Mouse (Mus musculus): Measurements from ENCODE around the gene Irx6.

Gene Irx6

DNA sequence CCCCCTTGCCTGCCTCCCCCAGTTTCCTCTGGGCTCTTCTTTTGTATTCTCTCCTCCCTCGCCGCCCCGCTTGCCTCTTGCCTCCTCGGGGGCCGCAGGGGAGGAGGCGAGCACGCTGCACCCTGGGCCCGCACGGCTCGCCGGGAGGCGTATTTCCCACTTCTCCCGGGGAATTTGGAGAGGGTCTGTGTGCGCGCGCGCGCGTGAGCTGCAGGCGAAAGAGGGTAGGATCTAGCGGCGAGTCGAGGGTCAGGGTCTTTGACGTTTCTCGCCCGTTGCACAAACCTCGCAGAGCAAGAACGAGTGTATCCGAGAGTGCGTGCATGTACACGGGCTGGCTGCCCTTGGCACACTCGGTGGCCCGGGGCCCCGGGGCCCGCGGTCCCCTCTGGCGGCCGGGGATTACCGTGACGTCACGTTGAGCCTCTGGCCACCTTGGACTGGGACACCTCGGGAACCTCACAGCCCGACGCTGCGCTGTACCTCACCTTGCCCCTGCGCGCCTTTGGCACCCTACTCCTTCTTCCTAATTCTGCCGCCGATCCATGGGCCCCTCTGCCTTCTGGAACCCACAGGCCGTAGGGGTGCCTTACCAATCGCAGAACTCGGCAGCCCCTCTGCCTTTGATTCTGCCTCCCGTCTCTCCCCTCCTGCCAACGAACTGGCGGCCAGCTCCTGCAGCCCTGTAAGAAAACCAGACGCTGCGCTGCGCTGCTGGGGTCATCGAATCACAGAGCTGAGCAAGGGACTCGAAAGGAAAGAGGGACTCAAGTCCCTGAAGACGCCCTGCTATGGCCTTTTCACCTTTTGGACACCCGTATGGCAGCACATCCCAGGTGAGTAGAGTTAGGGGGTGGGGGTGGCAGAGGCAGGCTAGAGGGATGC lies at the start of gene Irx6:
TSS of gene Irx6 (plus strand) at position 45 of the 885 bp plus-strand sequence.
- in situ Hi-C loops (cut with MboI), result no loop called here

DNA sequence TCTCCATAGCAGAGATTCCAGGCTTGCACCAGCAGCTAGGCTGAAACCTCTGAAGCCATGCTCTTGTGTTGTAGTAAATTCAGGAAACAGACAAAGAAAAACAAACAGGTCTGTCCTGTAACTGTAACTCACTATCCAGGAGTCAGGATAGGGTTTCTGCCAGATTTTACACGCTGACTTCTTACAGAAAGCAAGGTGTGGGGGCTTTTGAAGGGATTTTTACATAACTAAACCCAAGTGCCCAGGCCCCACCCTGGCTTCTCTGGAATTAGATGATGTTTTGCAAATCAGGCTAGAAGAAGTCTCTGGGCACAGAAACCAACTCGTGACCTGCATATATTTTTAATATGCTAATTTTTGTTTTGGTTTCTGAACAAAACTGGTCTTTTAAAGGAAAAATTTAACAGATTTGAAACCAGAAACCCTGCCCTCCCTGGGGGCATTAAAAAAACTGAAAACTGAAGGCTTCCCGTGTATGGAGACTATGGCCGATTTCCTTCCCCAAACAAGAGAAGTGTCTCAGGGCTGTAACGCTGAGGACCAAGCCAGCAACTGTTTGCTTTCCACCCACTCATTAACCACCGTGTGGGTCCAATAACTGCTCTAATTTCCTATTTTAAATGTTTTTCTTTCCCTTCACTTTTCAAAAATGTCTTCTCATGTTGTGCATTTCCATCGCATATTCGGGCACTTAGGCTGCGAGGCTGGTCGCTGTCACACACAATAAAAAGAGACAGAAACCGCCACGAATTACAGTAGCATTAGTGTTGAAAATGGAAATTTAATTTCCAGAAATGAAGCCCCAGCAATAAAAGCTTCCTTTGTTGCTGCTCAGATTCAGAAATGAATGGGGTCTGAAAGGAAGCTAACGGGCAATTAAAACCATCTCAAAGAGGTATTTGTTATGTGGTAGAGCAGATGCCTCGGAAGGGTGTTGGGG lies 45.1 kb upstream of the Irx6 start:
- in situ Hi-C loops (cut with MboI), result no loop called here

GRCm38 (mm10) chr8:92633199-92633598 lies 40.9 kb upstream of the Irx6 start:
- in situ Hi-C loops (cut with MboI), result no loop called here

DNA sequence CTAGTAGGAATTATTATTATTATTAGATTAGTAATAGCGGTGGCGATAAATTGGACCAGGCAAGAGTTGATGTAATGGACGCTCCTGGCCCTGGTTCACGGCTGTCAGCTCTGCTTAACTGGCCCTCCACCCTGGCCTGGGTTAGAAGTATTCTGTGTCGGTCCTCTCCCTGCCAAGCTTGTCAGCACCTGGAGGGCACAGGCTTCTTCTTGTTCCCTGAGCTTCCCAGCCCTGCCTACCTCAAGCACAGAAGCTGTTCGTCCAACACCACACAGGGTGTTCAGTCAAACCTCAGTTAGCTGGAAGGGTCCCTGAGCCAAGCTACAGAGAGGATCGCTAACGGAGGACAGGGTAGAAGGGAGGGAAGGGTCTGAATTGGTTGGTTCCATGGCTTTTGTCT lies 33.3 kb upstream of the Irx6 start:
- in situ Hi-C loops (cut with MboI), result no loop called here

GRCm38 (mm10) chr8:92646637-92647036 lies 27.5 kb upstream of the Irx6 start:
- in situ Hi-C loops (cut with MboI), result no loop called here

DNA sequence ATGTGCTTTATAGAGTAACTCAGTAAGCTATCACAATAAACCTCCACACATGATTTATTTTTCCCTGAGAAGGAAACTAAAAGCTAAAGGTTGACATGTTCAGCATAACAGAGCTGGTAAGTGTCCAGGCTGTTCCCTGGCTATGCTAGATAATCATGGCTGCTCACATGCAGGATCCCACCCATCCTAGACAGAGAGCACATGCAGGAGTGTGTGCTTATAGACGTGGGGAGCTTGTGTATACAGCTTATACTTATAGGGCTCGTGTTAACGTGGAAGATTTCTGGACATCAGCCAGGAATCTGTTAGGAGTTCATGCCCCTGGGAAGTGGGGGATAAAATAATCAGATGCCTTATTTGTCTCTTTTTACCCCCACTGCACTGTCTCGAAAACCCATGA lies 9.9 kb upstream of the Irx6 start:
- in situ Hi-C loops (cut with MboI), result no loop called here

- in situ Hi-C loops (cut with MboI), result no loop called here
These were observed 3.9 kb upstream of the Irx6 start for GRCm38 (mm10) chr8:92670236-92670635.

GRCm38 (mm10) chr8:92670656-92671195 lies 3.4 kb upstream of the Irx6 start:
- in situ Hi-C loops (cut with MboI), result no loop called here

GRCm38 (mm10) chr8:92671892-92672291 lies 2.2 kb upstream of the Irx6 start:
- in situ Hi-C loops (cut with MboI), result no loop called here

DNA sequence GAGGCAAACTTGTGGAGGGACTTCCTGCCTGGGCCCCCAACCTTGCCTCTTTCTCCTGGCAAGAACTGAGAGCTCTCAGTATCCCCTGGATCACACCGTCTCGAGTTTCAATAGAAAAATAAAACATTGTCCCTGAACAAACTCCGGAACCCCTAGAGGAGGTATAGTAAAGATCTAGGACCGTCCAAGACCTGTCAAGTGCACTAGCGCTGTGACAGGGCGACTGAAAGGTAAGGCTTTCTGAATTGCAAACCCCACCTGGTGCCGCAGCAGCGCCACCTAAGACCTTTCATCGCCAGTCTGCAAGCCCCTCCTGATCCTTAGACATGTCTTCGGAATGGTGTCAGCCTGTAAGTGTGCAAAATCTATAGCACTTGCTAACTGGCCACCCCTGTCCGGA lies 987 bp upstream of the Irx6 start:
- in situ Hi-C loops (cut with MboI), result no loop called here

DNA sequence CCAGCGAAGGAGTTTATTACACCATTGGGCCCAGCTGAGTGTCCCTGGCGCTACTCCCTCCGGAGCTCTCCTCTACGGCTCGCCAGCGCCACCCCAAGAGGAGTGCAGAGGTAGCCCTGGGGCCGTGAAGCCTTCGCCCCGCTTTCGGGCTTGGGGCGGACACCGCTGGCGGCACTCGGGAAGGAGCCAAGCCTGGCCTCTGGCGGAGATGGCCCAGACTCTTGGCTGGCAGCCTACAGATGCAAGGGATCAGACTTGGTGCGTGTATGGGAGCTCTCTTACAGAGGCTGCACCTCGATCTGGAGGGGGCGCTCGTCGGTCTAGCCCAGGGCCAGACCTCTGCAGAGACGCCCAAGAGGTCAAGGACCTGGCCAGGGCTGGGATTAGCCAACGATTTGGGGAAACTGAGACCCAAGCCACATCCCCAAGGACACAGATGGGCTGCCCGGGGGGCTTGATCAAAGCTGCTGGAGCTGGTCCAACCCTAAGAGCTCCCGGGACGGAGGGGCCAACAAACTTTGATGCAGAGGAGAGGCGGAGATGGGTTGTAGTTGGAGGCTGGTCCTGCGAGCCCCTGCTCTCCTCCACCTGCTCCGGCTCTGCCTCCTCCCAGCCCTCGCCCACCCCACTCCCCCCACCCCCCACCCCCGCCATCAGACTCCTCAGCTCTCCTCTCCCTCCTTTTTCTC lies 389 bp upstream of the Irx6 start:
- in situ Hi-C loops (cut with MboI), result no loop called here

GRCm38 (mm10) chr8:92678407-92678806 lies 4.3 kb downstream of the Irx6 start:
- in situ Hi-C loops (cut with MboI), result no loop called here

GRCm38 (mm10) chr8:92697361-92697760 lies 23.3 kb downstream of the Irx6 start:
- in situ Hi-C loops (cut with MboI), result no loop called here

GRCm38 (mm10) chr8:92698411-92698810 lies 24.3 kb downstream of the Irx6 start:
- in situ Hi-C loops (cut with MboI), result no loop called here

DNA sequence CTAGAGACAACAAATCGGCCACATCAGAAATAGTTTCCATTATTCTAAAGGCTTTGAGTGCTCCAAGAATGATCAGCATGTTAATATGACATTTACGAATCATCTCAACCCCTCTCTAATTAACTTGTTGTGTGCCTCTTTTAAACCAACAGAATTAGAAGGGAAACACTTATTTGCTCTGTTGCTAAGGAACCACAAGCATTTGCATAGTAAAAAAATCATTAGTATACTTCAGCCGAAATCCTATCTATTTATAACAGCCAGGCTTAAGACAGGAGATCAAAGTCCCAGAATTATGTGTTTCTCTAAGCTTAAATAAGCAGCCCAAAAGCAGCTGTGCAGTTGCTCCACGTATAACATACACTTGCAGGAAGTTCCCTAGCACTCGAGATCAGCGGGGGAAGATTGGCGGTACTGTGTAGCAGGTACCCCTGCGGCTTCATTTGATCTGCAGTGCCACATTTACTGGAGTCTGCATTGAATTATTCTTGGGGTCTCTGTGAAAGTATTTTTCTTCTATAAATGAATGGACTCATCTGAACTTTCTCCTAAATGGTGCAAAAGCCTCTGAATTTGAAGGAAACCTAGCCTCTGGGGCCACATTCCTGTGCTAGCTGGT lies 25.9 kb downstream of the Irx6 start:
- in situ Hi-C loops (cut with MboI), result no loop called here

GRCm38 (mm10) chr8:92703375-92703774 lies 29.3 kb downstream of the Irx6 start:
- in situ Hi-C loops (cut with MboI), result no loop called here

- in situ Hi-C loops (cut with MboI), result no loop called here
These were observed 32.2 kb downstream of the Irx6 start for GRCm38 (mm10) chr8:92706311-92706710.

DNA sequence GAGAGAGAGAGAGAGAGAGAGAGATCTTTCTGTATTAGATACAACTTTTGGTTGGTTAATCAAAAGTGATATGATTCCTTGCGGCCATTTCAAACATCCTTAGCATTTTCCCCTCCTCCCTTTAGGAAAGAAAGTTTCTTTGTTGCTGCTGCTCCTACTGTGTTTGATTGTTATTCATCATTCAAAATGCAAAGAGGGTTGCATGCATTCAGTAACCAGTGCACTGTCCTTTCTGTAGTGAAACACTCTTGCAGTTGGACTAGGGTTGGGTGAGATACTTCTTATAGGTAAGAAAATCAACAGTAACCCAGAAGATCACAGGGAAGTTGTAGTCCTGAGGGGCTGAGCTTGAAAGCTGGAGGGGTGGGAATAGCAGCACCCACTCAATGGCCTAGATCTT lies 39.2 kb downstream of the Irx6 start:
- in situ Hi-C loops (cut with MboI), result no loop called here

DNA sequence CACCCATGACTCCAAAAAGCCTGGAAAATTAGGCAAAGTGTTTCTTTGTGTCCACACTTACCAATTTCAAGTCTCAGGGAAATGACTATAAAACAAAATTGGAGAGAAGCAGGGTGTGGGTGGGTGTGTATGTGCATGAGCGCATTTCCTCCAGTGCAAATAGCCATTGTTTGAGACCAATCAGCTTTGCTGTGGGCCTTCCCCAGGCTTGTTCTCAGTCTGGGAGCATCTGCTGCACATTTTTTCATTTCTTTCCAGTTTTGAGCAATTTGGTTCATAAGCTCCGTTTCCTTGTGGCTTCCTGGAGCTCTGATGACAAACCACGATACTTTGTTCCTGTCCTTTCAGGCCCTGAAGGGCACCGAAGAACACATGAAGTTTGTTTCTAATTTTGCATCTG lies 43.3 kb downstream of the Irx6 start:
- in situ Hi-C loops (cut with MboI), result no loop called here

- in situ Hi-C loops (cut with MboI), result no loop called here
These were observed 44.0 kb downstream of the Irx6 start for GRCm38 (mm10) chr8:92718057-92718456.

GRCm38 (mm10) chr8:92721266-92721935 lies 47.3 kb downstream of the Irx6 start:
- in situ Hi-C loops (cut with MboI), result no loop called here

All from mature B cell (primary cell).